Mouse (Mus musculus) lung, postnatal 36 days (tissue): ENCODE results near the gene Yars.

Source experiments
- DNase-seq: peaks from one replicate; pipeline ENCODE4 v3.0.0; 2022; ENCODE audit warnings: mixed read lengths

Yars gene

GRCm38 (mm10) chr4:129230926-129231325 is 41.4 kb downstream of the Yars start:
- DNase-seq = no peak

DNA sequence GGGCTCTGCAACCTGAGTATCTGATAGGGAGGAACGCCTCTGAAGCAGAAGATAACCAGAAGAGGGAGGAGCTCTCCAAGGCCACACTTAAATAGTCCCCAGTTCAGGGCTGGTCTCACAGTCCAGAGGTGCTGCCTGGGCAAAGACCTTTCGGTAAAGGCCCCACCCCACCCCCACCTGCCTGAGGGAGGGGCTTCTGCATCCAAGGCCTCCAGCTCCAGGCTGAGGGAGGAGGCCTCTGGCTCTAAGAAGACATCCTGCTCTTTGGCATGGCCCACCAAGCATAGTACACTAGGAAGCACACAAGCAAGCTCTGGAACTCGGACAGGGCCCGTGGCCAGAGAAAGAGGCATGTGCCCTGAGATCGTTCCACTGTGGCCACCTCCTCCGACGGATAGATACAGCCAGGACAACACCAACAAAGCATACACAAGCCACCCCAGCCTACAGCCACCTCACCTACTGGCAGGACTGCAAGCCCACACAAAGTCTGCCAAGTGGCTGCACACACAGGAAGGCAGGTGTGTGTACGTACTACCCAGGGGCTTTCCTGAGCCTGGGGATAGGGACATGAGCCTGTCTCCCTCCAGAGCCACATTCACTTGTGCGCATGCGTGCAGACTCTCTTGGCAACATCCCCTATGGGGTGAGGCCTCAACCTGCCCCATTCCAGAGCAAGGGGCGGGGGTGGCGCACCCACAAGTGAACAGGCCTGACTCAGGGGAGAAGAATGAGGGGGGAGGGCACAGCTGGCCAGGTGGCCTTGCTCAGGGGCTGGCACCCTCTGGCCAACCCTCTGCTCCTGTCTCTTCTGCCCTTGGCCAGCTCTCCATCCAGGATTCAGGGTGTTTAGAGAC is 42.3 kb downstream of the Yars start:
- DNase-seq = peak; percentile 82

DNA sequence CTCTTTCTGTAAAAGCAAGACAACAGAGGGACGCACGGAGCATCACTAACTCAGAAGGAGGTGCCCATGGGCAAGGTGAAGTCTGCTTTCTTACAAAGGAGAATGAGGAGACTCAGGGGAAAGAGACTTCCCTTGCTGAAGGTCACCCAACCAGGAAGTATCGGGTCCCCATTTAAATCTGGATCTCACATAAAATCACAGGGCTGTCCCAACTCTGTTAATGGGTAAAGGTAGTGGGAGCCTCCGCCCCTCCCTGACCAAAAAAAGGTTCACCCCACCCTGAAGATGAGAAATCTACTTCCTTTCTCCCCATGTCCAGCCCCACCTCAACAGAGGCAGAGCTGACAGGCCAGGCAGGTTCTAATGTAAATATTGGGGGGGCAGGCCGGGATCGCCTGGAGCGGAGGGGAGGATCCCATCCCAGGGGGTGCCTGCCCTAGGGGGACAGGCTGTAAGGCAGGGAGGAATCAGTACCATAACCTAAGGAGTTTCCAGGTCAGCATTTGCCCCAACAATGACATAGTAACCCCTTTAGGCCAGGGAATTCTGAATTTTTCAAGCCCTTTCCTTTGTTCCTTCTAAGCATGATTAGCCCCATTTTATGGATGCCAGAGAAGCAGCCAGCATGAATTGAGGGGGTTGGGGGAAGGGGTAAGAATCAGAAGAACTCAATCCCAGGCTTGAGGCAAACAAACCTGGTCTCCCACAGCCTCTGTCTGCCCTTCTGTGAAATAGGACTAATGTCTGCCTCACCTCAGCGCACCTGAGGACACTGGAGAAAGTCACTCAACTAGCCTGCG is 43.2 kb downstream of the Yars start:
- DNase-seq = no peak

- peak; percentile 70 for DNase-seq
Observed at GRCm38 (mm10) chr4:129234488-129234887, 44.9 kb downstream of the Yars start.

DNA sequence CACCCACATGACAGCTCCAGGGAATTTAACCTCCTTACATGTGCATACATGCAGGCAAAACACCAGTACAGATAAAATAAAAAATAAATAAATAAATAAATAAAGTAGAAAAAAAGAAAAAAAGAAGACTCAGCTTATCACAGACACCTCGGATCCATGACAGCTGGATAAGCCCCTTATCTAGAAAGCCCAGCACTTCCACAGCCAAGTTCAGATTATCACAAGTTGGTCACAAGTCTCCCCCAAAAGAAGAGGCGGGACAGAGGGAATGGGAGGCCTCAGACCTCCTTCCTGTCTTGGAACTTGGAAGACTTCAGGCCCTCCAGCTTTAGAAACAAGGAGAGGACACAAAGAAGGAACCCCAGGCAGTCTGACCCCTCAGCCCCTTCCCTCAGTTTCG is 45.6 kb downstream of the Yars start:
- DNase-seq = no peak

- peak; percentile 34 for DNase-seq
Observed at GRCm38 (mm10) chr4:129236236-129236813, 46.8 kb downstream of the Yars start.

- DNase-seq = no peak
Observed at GRCm38 (mm10) chr4:129237843-129238441, 48.4 kb downstream of the Yars start.

DNA sequence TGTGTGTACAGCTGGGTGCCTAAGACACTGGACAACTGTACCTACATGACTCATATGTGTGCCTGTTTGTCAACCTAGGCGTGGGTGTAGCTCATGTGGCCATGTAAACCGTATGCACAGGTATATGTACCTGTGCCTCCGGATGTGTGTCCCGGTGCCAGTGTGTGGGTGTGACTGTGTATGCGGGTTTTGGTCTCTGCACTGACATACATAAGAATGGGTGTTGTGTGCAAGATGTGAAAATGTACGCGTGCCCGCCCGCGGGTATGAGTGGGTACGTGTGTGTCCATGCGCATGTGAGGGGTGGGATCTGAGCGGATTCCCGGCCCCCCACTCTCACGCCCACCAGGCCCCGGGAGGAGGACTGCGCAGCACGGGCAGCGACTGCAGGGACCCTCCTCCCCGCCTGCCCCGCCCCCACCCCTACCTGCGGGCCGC is 49.0 kb downstream of the Yars start:
- DNase-seq = no peak

DNA sequence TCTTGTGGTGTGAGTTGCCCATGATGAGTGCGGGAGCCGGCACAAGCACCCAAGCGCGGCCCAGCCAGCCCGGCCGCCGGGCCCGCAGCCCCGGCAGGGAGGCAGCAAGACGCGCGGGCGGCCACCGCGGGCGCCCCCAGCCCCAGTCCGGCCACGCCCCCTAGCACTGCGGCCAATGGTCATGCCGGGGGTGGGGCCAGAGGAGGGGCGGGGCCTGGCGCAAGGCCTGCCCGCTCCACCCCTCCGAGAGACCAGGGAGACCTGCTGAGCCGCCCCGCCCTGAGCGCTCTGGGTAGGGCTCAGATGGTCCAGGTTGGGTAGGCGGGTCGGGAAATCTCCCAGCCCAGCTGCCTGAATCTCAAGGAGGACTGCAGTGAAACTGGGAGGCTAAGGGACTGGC is 49.5 kb downstream of the Yars start:
- peak; percentile 75 for DNase-seq

- DNase-seq = no peak
Observed at GRCm38 (mm10) chr4:129241898-129242297, 52.3 kb downstream of the Yars start.

DNA sequence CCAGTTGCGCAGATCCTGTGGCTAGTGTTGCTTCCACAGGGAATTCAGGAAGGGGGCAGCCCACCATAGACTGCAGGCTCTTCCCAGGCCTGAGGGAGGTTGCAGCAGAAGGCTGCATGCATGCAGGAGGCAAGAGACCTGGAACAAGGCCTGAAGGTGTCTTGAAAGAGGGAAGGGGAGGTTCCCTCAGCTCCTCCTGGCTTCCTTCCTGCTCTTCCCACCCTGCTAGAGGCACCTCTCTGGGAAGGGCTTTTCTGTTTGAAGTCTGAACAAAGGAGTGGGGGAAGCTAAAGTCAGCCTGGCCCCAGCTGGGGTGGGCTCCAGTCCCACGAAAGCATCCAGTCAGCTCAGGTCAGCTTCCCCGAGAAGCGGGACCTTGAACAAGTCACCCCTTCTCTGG is 52.8 kb downstream of the Yars start:
- no peak for DNase-seq

DNA sequence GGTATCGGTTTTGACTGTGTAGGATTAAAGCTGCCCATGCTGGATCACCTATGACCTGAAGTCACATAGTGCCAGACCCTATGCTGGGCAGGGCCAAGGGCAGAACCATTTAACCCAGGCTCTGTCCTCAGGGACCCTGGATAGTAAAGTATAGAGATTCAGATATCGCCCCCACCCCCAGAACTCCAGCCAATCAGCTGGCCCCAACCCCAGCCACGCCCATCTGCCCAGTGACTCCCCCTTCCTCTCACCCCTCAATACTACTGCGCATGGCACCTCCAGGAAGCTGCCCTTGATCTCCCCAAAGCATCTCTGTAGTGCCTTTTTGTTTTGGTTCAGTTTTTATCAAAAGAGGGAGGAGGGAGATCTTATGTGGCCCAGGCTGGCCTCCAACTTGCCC is 53.2 kb downstream of the Yars start:
- DNase-seq = no peak

GRCm38 (mm10) chr4:129244802-129245201 is 55.2 kb downstream of the Yars start:
- DNase-seq = peak; percentile 89

GRCm38 (mm10) chr4:129246360-129247301 is 57.1 kb downstream of the Yars start:
- DNase-seq = peak; percentile 48

DNA sequence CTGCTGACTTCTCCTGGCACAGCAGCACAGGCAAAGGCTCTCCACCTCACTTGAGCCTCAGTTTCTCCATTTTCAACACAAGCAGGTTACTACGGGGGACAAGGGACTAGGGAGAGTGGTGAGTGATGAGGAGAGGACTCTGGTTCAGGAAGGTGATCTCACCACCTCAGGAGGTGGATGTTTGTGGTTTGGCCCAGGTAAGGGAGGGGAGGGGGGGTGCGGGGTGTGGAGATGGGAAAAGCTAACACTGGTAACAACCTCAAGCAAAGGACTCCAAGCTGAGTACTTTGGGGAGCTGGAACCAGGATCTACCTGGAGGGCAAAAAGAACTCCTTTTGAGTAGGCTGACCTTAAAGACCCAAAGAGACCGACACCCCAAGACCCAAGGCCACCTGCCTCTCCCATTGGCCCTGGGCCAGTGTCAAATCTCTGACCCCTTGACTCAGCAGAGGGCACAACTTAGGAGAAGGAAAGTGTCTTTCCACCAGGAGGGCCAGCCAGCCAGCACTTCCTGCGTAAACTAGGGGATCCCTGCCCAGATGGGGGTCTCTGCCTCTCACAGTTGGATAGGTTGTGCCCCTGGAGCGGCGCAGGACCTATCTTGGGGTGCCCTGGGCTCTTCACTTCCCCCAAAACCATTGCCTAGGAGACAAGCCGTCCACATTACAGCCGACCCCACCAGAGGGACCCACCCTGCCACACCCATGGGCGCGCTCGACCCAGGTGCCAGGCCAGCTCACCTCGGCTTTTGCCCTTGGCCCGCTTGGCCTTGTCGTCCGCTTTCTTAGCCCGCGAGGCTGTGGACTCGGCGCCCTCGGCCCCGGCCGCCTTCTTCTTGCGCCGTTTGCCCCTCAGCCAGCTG is 58.1 kb downstream of the Yars start:
- peak; percentile 41 for DNase-seq

DNA sequence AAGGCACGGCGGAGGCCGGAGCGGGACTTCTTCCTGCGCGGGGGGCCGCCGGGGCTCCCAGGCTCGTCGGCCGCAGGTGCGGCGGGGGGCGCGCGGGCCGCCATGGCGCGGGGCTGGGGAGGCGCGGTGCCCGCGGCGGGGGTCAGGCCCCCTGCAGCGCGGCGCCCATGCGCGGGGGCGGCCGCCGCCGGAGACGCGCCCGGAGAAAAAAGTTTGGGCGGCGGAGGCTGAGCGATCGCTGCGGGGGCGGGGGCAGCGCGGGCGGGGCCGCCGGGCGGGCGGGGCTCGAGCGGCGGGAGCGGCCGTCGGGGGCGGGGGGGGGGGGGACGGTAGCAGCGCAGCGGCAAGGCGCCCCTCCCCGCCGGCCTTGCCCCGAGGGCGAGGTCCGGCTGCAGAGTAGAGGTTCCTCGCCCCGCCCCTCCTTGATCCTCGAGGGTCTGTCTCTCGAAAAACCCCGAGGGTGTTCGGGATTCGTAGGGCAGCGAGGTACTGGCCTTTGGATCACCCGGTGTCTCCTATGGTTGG is 58.7 kb downstream of the Yars start:
- peak; percentile 65 for DNase-seq

- no peak for DNase-seq
Observed at GRCm38 (mm10) chr4:129249288-129249687, 59.7 kb downstream of the Yars start.

GRCm38 (mm10) chr4:129250759-129251481 is 61.4 kb downstream of the Yars start:
- peak; percentile 73 for DNase-seq

- peak; percentile 49 for DNase-seq
Observed at GRCm38 (mm10) chr4:129251482-129252125, 62.0 kb downstream of the Yars start.
